Mouse (Mus musculus) CH12.LX (cell line): ENCODE measurements around the gene Tbccd1. TPM values are rescaled to one million over a fixed set of nuclear protein-coding genes. Genes with fewer than 3 reads are reported as not detected.

Experiments
- DNase-seq: peaks from one replicate; pipeline ENCODE4 v3.0.0-alpha.2; 2013; ENCODE audit errors: extremely low read depth
- H3K27ac ChIP-seq: 2 replicates; pipeline ENCODE4 v1.5.1; 2012; ENCODE audit warnings: low read depth, mild to moderate bottlenecking, control low read depth, moderate library complexity; ENCODE audit not compliant: insufficient read depth
- H3K27me3 ChIP-seq: replicated peaks from 2 replicates; pipeline ENCODE3; 2012; ENCODE audit warnings: inconsistent platforms
- H3K36me3 ChIP-seq, 2 experiments: replicated peaks in 1 of 2; 2 replicates each; pipeline versions ENCODE3 to v1.6.1; 2012; ENCODE audit warnings: inconsistent platforms in 1 of 2, low read length in 1 of 2, mild to moderate bottlenecking in 1 of 2, mixed read lengths in 1 of 2, moderate library complexity in 1 of 2; ENCODE audit not compliant: control insufficient read depth in 1 of 2, insufficient read depth in 1 of 2
- H3K4me1 ChIP-seq, 2 experiments: 2 replicates each; pipeline ENCODE4 v1.6.1; 2012; ENCODE audit warnings: inconsistent platforms in 1 of 2, moderate library complexity in 1 of 2; ENCODE audit not compliant: insufficient read depth in 2 of 2, control insufficient read depth in 1 of 2
- H3K4me2 ChIP-seq: 2 replicates; pipeline ENCODE4 v1.6.1; 2012; ENCODE audit warnings: low read depth, mild to moderate bottlenecking, control low read depth; ENCODE audit not compliant: poor library complexity, insufficient read depth, severe bottlenecking
- H3K4me3 ChIP-seq, 3 experiments: fragments of 150-350 bp in 1 of 3; sonication (generic) in 1 of 3; replicated peaks in 1 of 3; 2 replicates each; pipeline versions ENCODE3 to v1.5.1; 2011 to 2012; ENCODE audit warnings: low read depth in 2 of 3, low read length in 2 of 3, mild to moderate bottlenecking in 2 of 3, moderate library complexity in 2 of 3, control low read depth in 1 of 3, improper control_type of control experiment in 1 of 3, inconsistent platforms in 1 of 3, mixed read lengths in 1 of 3; ENCODE audit not compliant: poor library complexity in 1 of 3
- H3K79me2 ChIP-seq: replicated peaks from 2 replicates; pipeline ENCODE4 v1.6.1; 2012; ENCODE audit warnings: mild to moderate bottlenecking, moderate library complexity; ENCODE audit not compliant: control insufficient read depth, poor library complexity, insufficient read depth, severe bottlenecking; ENCODE audit errors: extremely low read depth
- H3K9ac ChIP-seq: 2 replicates; pipeline ENCODE4 v1.6.1; 2012; ENCODE audit warnings: low read depth, mild to moderate bottlenecking, control low read depth, moderate library complexity; ENCODE audit not compliant: insufficient read depth
- H3K9me3 ChIP-seq: replicated peaks from 2 replicates; pipeline ENCODE3; 2012; ENCODE audit warnings: low read length, inconsistent platforms, mixed read lengths
- CHD2 ChIP-seq: IDR thresholded peaks from 2 replicates; pipeline ENCODE4 v1.6.1; 2011; ENCODE audit warnings: low read length, improper control_type of control experiment
- E2F4 ChIP-seq: IDR thresholded peaks from 2 replicates; pipeline ENCODE4 v1.6.1; 2011; ENCODE audit warnings: low read depth, low read length, improper control_type of control experiment; ENCODE audit not compliant: insufficient replicate concordance
- ELF1 ChIP-seq: IDR thresholded peaks from 2 replicates; pipeline ENCODE4 v1.6.1; 2014; ENCODE audit warnings: low read depth, mild to moderate bottlenecking, inconsistent platforms, low read length, improper control_type of control experiment
- HCFC1 ChIP-seq: IDR thresholded peaks from 2 replicates; pipeline ENCODE4 v1.6.1; 2012; ENCODE audit warnings: low read depth, mild to moderate bottlenecking, inconsistent platforms, low read length, improper control_type of control experiment
- IRF4 ChIP-seq: IDR thresholded peaks from 2 replicates; pipeline ENCODE4 v1.6.1; 2014; ENCODE audit warnings: low read depth, mild to moderate bottlenecking, inconsistent platforms, low read length, improper control_type of control experiment
- JUN ChIP-seq: IDR thresholded peaks from 2 replicates; pipeline ENCODE4 v1.6.1; 2011; ENCODE audit warnings: low read depth, mild to moderate bottlenecking, low read length, improper control_type of control experiment, moderate library complexity; ENCODE audit not compliant: insufficient read depth
- JUND ChIP-seq: conservative IDR thresholded peaks from 2 replicates; pipeline ENCODE4 v1.6.1; 2011; ENCODE audit warnings: low read depth, low read length, improper control_type of control experiment
- NRF1 ChIP-seq: IDR thresholded peaks from 2 replicates; pipeline ENCODE4 v1.6.1; 2014; ENCODE audit warnings: low read depth, mild to moderate bottlenecking, inconsistent platforms, low read length, improper control_type of control experiment, moderate library complexity
- PAX5 ChIP-seq: IDR thresholded peaks from 2 replicates; pipeline ENCODE4 v1.6.1; 2012; ENCODE audit warnings: low read length, inconsistent platforms, mixed read lengths
- POLR2A ChIP-seq: IDR thresholded peaks from 2 replicates; pipeline ENCODE4 v1.6.1; 2011; ENCODE audit warnings: low read depth, mild to moderate bottlenecking, improper control_type of control experiment, low read length
- POLR2AphosphoS2 ChIP-seq: IDR thresholded peaks from 2 replicates; pipeline ENCODE4 v1.6.1; 2011; ENCODE audit warnings: low read depth, low read length, improper control_type of control experiment
- SIN3A ChIP-seq: IDR thresholded peaks from 2 replicates; pipeline ENCODE4 v1.6.1; 2012; ENCODE audit warnings: low read length, improper control_type of control experiment, inconsistent platforms
- TBP ChIP-seq: conservative IDR thresholded peaks from 2 replicates; pipeline ENCODE4 v1.6.1; 2011; ENCODE audit warnings: low read depth, low read length, improper control_type of control experiment
- dilution Hi-C: fragments of 300-500 bp; cut with MboI; formaldehyde crosslinking; loops from 2 replicates; pipeline ENCODE4 v1.14.3; 2020; ENCODE audit warnings: low sequenced_read_pairs; ENCODE audit not compliant: extremely low pct_unique_long_range_greater_than_20kb, extremely low pct_ligation_motif_present
- in situ Hi-C: fragments of 300-500 bp; cut with MboI; formaldehyde crosslinking; loops from 3 replicates; pipeline ENCODE4 v1.14.3; 2019; ENCODE audit warnings: low sequenced_read_pairs, low pct_ligation_motif_present, low pct_unique_long_range_greater_than_20kb, mixed read lengths
- polyA plus RNA-seq: library from polyadenylated mRNA; unstranded; fragments of >175 nt; gene quantifications from 2 replicates; pipeline ENCODE4 v1.2.1, GENCODE M21; 2012; ENCODE audit warnings: low read depth; ENCODE audit not compliant: insufficient read length
- total RNA-seq, 2 experiments: library from RNA; depleted of rRNA; stranded (reverse); fragments of 300-350 nt in 1 of 2; fragments of >200 nt in 1 of 2; gene quantifications; 2 replicates each; pipeline ENCODE4 v1.2.3; 2012 to 2014

The Tbccd1 gene
- total and polyA plus RNA-seq, 3 experiments, result 15.1 to 19.9 (median 16.6) TPM

DNA sequence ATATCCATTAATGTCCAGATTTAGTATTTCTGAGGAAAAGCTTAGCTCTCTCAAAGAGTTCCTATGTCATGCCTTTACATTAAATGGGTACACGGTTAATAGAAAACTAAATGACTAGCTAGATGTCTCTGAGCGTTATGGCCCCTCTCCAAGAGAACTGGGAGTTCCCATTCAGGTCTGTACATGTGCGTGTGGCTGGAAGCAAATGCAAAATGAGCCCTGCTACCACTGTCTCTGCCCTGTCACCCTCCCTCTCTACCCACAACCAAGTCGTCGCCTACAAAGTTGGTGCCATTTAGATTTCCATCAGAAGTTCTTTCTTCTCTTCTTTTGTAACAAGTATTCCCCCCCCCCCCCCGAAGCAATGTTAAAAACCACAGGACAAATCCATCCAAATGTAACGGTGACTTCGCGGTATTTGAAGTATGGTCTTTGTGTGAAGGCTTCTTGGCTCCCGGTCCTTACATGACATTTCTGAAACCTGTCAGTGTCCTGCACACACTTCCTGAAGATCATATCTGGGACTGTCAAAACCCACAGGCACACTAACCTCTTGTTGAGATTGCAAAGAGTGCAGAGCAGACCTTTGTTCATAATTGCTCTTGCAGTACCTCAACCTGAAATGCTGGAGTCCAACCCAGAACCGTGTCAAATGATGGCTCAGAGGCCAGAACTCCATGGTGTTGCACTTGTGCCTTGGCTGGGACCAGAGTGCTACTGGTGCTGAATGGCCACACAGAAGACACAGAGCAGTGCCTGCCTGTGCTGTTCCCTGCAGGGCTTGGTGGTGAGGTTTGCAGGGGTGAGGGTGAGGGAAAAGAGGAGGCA is 33.4 kb upstream of the Tbccd1 start, which contains the start of gene Ahsg:
Gene Ahsg (plus strand): TSS at position 595 of the 828 bp plus-strand sequence.
- no peak within 1 kb of the TSS for H3K9ac ChIP-seq
- dilution Hi-C loops, result no loop called here
- H3K27ac ChIP-seq, result no peak within 1 kb of the TSS
- no peak for DNase-seq
- TF ChIP-seq E2F4 (no peak), IRF4 (peak; percentile 41; the same call in 1 of the 2 replicates)
- H3K9me3 ChIP-seq, result no peaks in the 10 kb centered on the region
- H3K27me3 ChIP-seq, result no peaks in the 10 kb centered on the region
- H3K4me3 ChIP-seq, result no peak within 1 kb of the TSS
- H3K4me1 ChIP-seq, result 0 out of 4 replicates have a peak, but pooled peaks cover 0 to 2% of the 10 kb centered on the region in 2 experiments
- H3K4me2 ChIP-seq, result no peak within 1 kb of the TSS
- H3K79me2 ChIP-seq, result no peaks in the 10 kb centered on the region
- no peaks in the 10 kb centered on the region for H3K36me3 ChIP-seq
- in situ Hi-C loops, result loop anchor here (25.0 kb wide), 1 partner anchor 546 kb away; the partner anchor contains the start of gene Rtp1

DNA sequence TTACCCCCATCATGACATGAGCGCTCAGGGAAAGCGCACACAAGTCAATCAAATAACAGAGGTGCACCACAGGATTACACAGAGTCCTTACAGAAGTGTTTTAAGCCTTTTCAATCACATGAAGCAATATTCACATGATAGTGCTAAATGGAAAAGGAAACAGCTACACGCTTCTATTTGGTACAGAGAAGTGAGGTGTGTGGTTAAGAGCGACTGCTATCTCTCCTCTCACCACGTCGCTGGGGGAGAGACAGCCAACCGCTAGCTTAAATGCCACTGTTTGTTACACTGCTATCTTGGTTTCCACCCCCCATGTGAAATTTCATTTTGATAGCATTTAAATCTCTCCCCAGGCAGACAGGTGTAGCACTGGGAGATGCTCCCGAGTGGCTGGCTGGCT is 32.2 kb upstream of the Tbccd1 start:
- no peak overlapping the region for H3K9ac ChIP-seq
- H3K4me2 ChIP-seq, result no peak overlapping the region
- in situ Hi-C loops (loop anchor here (5.0 to 25.0 kb wide), 2 partner anchors 163 to 548 kb away; partner anchors contain the start of gene Rtp1), dilution Hi-C loops (no loop called here)
- no peaks in the 10 kb centered on the region for H3K27me3 ChIP-seq
- H3K4me3 ChIP-seq, result no peak overlapping the region
- no peaks in the 10 kb centered on the region for H3K79me2 ChIP-seq
- H3K27ac ChIP-seq, result no peak overlapping the region
- H3K4me1 ChIP-seq, result peaks cover 2 to 7% of the 10 kb centered on the region in 2 experiments; a peak in 2 of 4 replicates
- H3K9me3 ChIP-seq, result no peaks in the 10 kb centered on the region
- H3K36me3 ChIP-seq, result no peaks in the 10 kb centered on the region
- TF ChIP-seq POLR2A (no peak), JUN (no peak), NRF1 (no peak), POLR2AphosphoS2 (no peak), TBP (no peak), CHD2 (no peak)
- DNase-seq, result no peak

DNA sequence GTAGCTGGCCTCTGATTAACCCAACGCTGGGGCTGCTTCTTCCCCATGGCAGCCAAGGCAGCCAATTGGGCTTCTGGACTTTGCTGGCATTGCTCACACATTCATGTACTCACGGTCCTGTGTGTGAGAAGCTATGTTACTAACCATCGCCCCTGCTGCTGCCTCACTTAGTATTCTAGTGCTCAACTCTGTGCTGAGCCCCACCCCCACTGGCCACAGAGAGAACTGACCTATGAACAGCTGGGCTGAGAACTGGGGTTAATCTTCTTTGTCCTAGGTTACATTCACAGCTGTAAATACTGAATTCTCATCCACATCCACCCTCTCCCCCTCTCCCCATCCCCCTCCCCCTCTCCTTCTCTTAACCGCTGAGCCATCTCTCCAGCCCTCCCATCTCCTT is 31.4 kb upstream of the Tbccd1 start:
- dilution Hi-C loops (no loop called here), in situ Hi-C loops (loop anchor here (5.0 to 25.0 kb wide), 2 partner anchors 163 to 548 kb away; partner anchors contain the start of gene Rtp1)
- Histone ChIP-seq H3K4me1 (peaks cover 5 to 16% of the 10 kb centered on the region in 2 experiments; a peak in 2 of 4 replicates), H3K79me2 (no peaks in the 10 kb centered on the region), H3K9me3 (no peaks in the 10 kb centered on the region), H3K27ac (no peak overlapping the region), H3K9ac (no peak overlapping the region), H3K27me3 (no peaks in the 10 kb centered on the region), H3K36me3 (no peaks in the 10 kb centered on the region), H3K4me2 (no peak overlapping the region), H3K4me3 (no peak overlapping the region)
- TF ChIP-seq IRF4, result no peak
- no peak for TF ChIP-seq CHD2
- no peak for TF ChIP-seq SIN3A
- TF ChIP-seq PAX5, result no peak
- no peak for TF ChIP-seq ELF1
- TF ChIP-seq JUND, result no peak
- no peak for TF ChIP-seq HCFC1
- TF ChIP-seq TBP, result no peak
- no peak for DNase-seq
